Mouse (Mus musculus) v-Abl transformed pro-B cells (cell line): ENCODE measurements around the gene Ripply3.
"Not testable (repeated sequence)": the region's sequence is repeated elsewhere in the genome, so short reads cannot be mapped to it uniquely, and the experiment has no call there.

ENCODE experiments used
- in situ Hi-C, 2 experiments: fragments of 400-800 bp; cut with MboI; formaldehyde crosslinking; loops; one replicate each; pipeline ENCODE4 v1.15.1; 2025; ENCODE audit not compliant: unreplicated experiment in 2 of 2

Gene Ripply3

GRCm38 (mm10) chr16:94313229-94314030 is 14.8 kb upstream of the Ripply3 start, which contains the start of gene Hlcs:
TSS of gene Hlcs (minus strand) at chr16:94313571.
- in situ Hi-C loops, result loop anchor here (5.0 to 10.0 kb wide), 3 partner anchors 41 to 51 kb away; no protein-coding TSS in a partner anchor

GRCm38 (mm10) chr16:94314626-94315025 is 13.6 kb upstream of the Ripply3 start:
- in situ Hi-C loops, result loop anchor here (5.0 to 10.0 kb wide), 3 partner anchors 42 to 50 kb away; no protein-coding TSS in a partner anchor

GRCm38 (mm10) chr16:94315215-94315614 is 13.0 kb upstream of the Ripply3 start:
- in situ Hi-C loops, result loop anchor here in 1 of 2 experiments (10.0 kb wide), 1 partner anchor 50 kb away; no protein-coding TSS in a partner anchor

GRCm38 (mm10) chr16:94317752-94318151 is 10.5 kb upstream of the Ripply3 start:
- in situ Hi-C loops, result loop anchor here in 1 of 2 experiments (10.0 kb wide), 1 partner anchor 47 kb away; no protein-coding TSS in a partner anchor

- in situ Hi-C loops, result no loop called here
Observed at GRCm38 (mm10) chr16:94320223-94320622, 8.0 kb upstream of the Ripply3 start.

- in situ Hi-C loops, result no loop called here
Observed at GRCm38 (mm10) chr16:94323681-94324080, 4.5 kb upstream of the Ripply3 start.

- in situ Hi-C loops, result no loop called here
Observed at GRCm38 (mm10) chr16:94326008-94326407, 2.2 kb upstream of the Ripply3 start.

- in situ Hi-C loops, result no loop called here
Observed at GRCm38 (mm10) chr16:94328881-94329867, 954 bp downstream of the Ripply3 start.

GRCm38 (mm10) chr16:94330429-94330828 is 2.2 kb downstream of the Ripply3 start:
- in situ Hi-C loops, result no loop called here

GRCm38 (mm10) chr16:94331233-94331885 is 3.1 kb downstream of the Ripply3 start:
- in situ Hi-C loops, result no loop called here

GRCm38 (mm10) chr16:94331886-94332252 is 3.6 kb downstream of the Ripply3 start:
- in situ Hi-C loops, result no loop called here

- in situ Hi-C loops, result no loop called here
Observed at GRCm38 (mm10) chr16:94335656-94336055, 7.4 kb downstream of the Ripply3 start.

- in situ Hi-C loops, result not testable (repeated sequence)
Observed at GRCm38 (mm10) chr16:94339164-94340160, 11.2 kb downstream of the Ripply3 start.

GRCm38 (mm10) chr16:94345733-94346132 is 17.5 kb downstream of the Ripply3 start:
- in situ Hi-C loops, result no loop called here

- in situ Hi-C loops, result no loop called here
Observed at GRCm38 (mm10) chr16:94347080-94347731, 19.0 kb downstream of the Ripply3 start.

- in situ Hi-C loops, result no loop called here
Observed at GRCm38 (mm10) chr16:94348779-94349178, 20.6 kb downstream of the Ripply3 start.

- in situ Hi-C loops, result no loop called here
Observed at GRCm38 (mm10) chr16:94349588-94350286, 21.5 kb downstream of the Ripply3 start.

- in situ Hi-C loops, result no loop called here
Observed at GRCm38 (mm10) chr16:94350287-94350677, 22.1 kb downstream of the Ripply3 start.
